Comparison of ENCODE assay signal across 8 mouse cellular contexts in the genomic region with DNA sequence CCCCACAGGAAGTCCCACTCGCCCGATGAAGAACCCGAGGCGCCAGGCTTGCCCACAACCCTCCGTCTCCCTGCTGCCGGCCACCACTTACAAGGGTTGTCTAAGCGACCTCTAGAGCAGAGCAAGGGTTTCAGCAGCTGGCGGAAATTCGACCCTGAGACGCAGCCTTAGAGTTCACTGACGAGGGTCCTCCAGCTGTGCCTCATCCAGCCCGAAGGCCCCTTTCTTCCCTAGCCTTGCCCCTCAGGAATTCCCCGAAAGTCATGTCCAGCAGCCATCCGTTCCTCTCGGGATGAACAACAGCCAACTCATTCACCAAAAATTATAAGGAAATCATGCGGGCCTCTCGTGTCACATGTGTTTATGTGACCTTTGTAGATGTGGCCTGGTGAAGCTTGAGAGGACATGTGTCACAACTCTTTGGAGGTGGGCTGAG. TPM values are rescaled to one million over a fixed set of nuclear protein-coding genes. Genes with fewer than 3 reads are reported as not detected.
DNase-seq lines count a peak whose midpoint lies in the region; ATAC-seq and TF ChIP-seq lines count a peak whose summit lies in the region.

No protein-coding gene starts in this region.

- H3K27me3 ChIP-seq in cerebellum, adult 2 months (ENCODE audit: control insufficient read depth, insufficient read depth, low read length), result no peaks in the 10 kb centered on the region
- H3K27me3 ChIP-seq in spleen, adult 2 months (ENCODE audit: control insufficient read depth, insufficient read depth, low read length), result peaks cover 9% of the 10 kb centered on the region
- H3K27me3 ChIP-seq in liver, embryonic 12.5 days (replicated peaks), result no peaks in the 10 kb centered on the region; the same call in 1 of the 2 replicates
- no peaks in the 10 kb centered on the region for H3K27me3 ChIP-seq in stomach, embryonic 14.5 days (ENCODE audit: control insufficient read depth, insufficient read depth, low read length)

- H3K4me2 ChIP-seq in liver, embryonic 12.5 days, result peak overlapping the region; percentile 89
- peak overlapping the region; percentile 75 for H3K4me2 ChIP-seq in stomach, embryonic 14.5 days (replicated peaks; ENCODE audit: low read depth, low read length)

- WGBS in cerebellum, adult 2 months, result 19% methylated on average over 17 of the region's 17 CpGs
- 12% methylated on average over 17 of the region's 17 CpGs for WGBS in spleen, adult 2 months
- 12% methylated on average over 17 of the region's 17 CpGs for WGBS in liver, embryonic 12.5 days (ENCODE audit: insufficient replicate concordance)
- WGBS in stomach, embryonic 14.5 days, result 6% methylated on average over 17 of the region's 17 CpGs

- peak overlapping the region; percentile 62 for H3K4me3 ChIP-seq in cerebellum, adult 2 months (replicated peaks; ENCODE audit: insufficient read depth, low read depth, low read length)
- peak overlapping the region; percentile 45; the same call in 1 of the 2 replicates for H3K4me3 ChIP-seq in spleen, adult 2 months (ENCODE audit: extremely low read depth, insufficient read depth, insufficient read length)
- peak overlapping the region; percentile 99 for H3K4me3 ChIP-seq in liver, embryonic 12.5 days
- peak overlapping the region; percentile 90 for H3K4me3 ChIP-seq in stomach, embryonic 14.5 days (ENCODE audit: low read depth, low read length)

- no peaks in the 10 kb centered on the region for H3K36me3 ChIP-seq in spleen, adult 2 months (ENCODE audit: control insufficient read depth, insufficient read depth, low read length)
- H3K36me3 ChIP-seq in liver, embryonic 12.5 days, result no peaks in the 10 kb centered on the region
- H3K36me3 ChIP-seq in stomach, embryonic 14.5 days (ENCODE audit: control insufficient read depth, insufficient read depth, low read length), result no peaks in the 10 kb centered on the region

- ATAC-seq in liver, embryonic 12.5 days, result peak; percentile 58
- ATAC-seq in stomach, embryonic 14.5 days (ENCODE audit: insufficient number of reproducible peaks, insufficient read depth, low FRiP score, low read depth), result peak; percentile 50; the same call in 1 of the 2 replicates

- no peaks in the 10 kb centered on the region for H3K9me3 ChIP-seq in liver, embryonic 12.5 days (replicated peaks)
- no peaks in the 10 kb centered on the region for H3K9me3 ChIP-seq in stomach, embryonic 14.5 days (ENCODE audit: control insufficient read depth, low read depth, low read length)

- peak overlapping the region; percentile 60 for H3K9ac ChIP-seq in liver, embryonic 12.5 days
- no peak overlapping the region for H3K9ac ChIP-seq in stomach, embryonic 14.5 days (replicated peaks; ENCODE audit: low read depth, low read length)

- no peak for DNase-seq in cerebellum, adult 2 months
- DNase-seq in cerebellum, adult 11-12 months, result no peak
- DNase-seq in spleen, adult 2 months (ENCODE audit: low read depth in 1 of 2, low spot score in 2 of 2), result no peak
- no peak for DNase-seq in spleen, adult 18-20 months
- DNase-seq in thymus, postnatal 25 days, result no peak
- no peak for DNase-seq in embryo, embryonic 11 days

- H3K4me1 ChIP-seq in cerebellum, adult 2 months (ENCODE audit: control insufficient read depth, insufficient read depth, low read length), result no peaks in the 10 kb centered on the region
- H3K4me1 ChIP-seq in spleen, adult 2 months (ENCODE audit: control insufficient read depth, insufficient read depth, insufficient read length), result no peaks in the 10 kb centered on the region
- peaks cover 35% of the 10 kb centered on the region for H3K4me1 ChIP-seq in liver, embryonic 12.5 days
- peaks cover 6% of the 10 kb centered on the region; the same call in 1 of the 2 replicates for H3K4me1 ChIP-seq in stomach, embryonic 14.5 days (ENCODE audit: control insufficient read depth, insufficient read depth, low read length)

- TF ChIP-seq CTCF in cerebellum, adult 2 months (IDR thresholded peaks at IDR 0.05; ENCODE audit: borderline replicate concordance, insufficient read depth, low read depth, low read length), result no peak
- TF ChIP-seq CTCF in spleen, adult 2 months (IDR thresholded peaks at IDR 0.05; ENCODE audit: extremely low read depth, insufficient read depth, insufficient read length, insufficient replicate concordance), result no peak

- TF ChIP-seq POLR2A in cerebellum, adult 2 months (IDR thresholded peaks at IDR 0.05; ENCODE audit: borderline replicate concordance, insufficient read depth, low read length), result no peak
- no peak for TF ChIP-seq POLR2A in spleen, adult 2 months (IDR thresholded peaks at IDR 0.05; ENCODE audit: low read depth, low read length)

- no peak overlapping the region for H3K27ac ChIP-seq in cerebellum, adult 2 months (ENCODE audit: insufficient read depth, low read length)
- H3K27ac ChIP-seq in spleen, adult 2 months (ENCODE audit: insufficient read depth, low read length), result 0 out of 2 replicates have a peak overlapping the region, but pooled peaks have one; percentile 6
- H3K27ac ChIP-seq in liver, embryonic 12.5 days, result peak overlapping the region; percentile 66
- H3K27ac ChIP-seq in stomach, embryonic 14.5 days (ENCODE audit: low read length), result peak overlapping the region; percentile 81

RNA-seq across cellular contexts. Expression of a gene that starts 0.5 kb away (rescaled TPM):
- polyA plus RNA-seq in cerebellum, adult 2 months (2012; rRNA removed), result 7.6 and 8.6 TPM in 2 replicates
- 12.7 and 18.1 TPM in 2 replicates for polyA plus RNA-seq in spleen, adult 2 months (2012; rRNA removed)
- 6.7 and 6.8 TPM in 2 replicates for polyA plus RNA-seq in liver, embryonic 12.5 days (2016; fragmentation: Nextera tagmentation; extraction: Ambion mirVana)
- polyA plus RNA-seq in stomach, embryonic 14.5 days (2014; fragmentation: Nextera tagmentation; extraction: Ambion mirVana), result 7.6 and 11.2 TPM in 2 replicates

Comparison
In these comparisons a context has a peak if more than half of its experiments do, and no peak if none do; other contexts are left out.
1. H3K4me3 ChIP-seq: peak in every context shown above with its lines; median percentile 99 in liver, embryonic 12.5 days; 90 in stomach, embryonic 14.5 days; 62 in cerebellum, adult 2 months; 45 in spleen, adult 2 months.